Mouse (Mus musculus) kidney, postnatal 0 days (tissue): ENCODE data around the gene Gpc5. TPM values are rescaled to one million over a fixed set of nuclear protein-coding genes. Genes with fewer than 3 reads are reported as not detected.
A peak's percentile ranks its signal among the peaks of the same experiment; 100 is the strongest.

Source experiments
- ATAC-seq: fragments of 200-750 bp; cut with Nextera tagmentation; replicated peaks from 2 replicates; pipeline ENCODE4 v1.8.0; 2017; ENCODE audit warnings: low read depth, moderate number of reproducible peaks, moderate TSS enrichment, moderate library complexity; ENCODE audit not compliant: low FRiP score
- DNase-seq: peaks from one replicate; pipeline ENCODE4 v3.0.0-alpha.2; 2016; ENCODE audit warnings: low spot score
- H3K27ac ChIP-seq: fragments of 300-500 bp; sonication (generic); 2 replicates; pipeline ENCODE4 v1.5.1; 2014; ENCODE audit warnings: mild to moderate bottlenecking
- H3K27me3 ChIP-seq: fragments of 300-500 bp; sonication (generic); 2 replicates; pipeline ENCODE4 v1.6.1; 2014; ENCODE audit warnings: low read length, mixed read lengths; ENCODE audit not compliant: insufficient read depth
- H3K36me3 ChIP-seq: fragments of 300-500 bp; sonication (generic); 2 replicates; pipeline ENCODE4 v1.6.1; 2014; ENCODE audit warnings: low read length, mixed read lengths; ENCODE audit not compliant: insufficient read depth
- H3K4me1 ChIP-seq: fragments of 300-500 bp; sonication (generic); replicated peaks from 2 replicates; pipeline ENCODE4 v1.6.1; 2014; ENCODE audit warnings: antibody characterized with exemption, low read length, mixed read lengths; ENCODE audit not compliant: insufficient read depth
- H3K4me2 ChIP-seq: fragments of 300-500 bp; sonication (generic); 2 replicates; pipeline ENCODE4 v1.6.1; 2014; ENCODE audit warnings: mild to moderate bottlenecking, low read length, moderate library complexity, mixed read lengths
- H3K4me3 ChIP-seq: fragments of 300-500 bp; sonication (generic); replicated peaks from 2 replicates; pipeline ENCODE4 v1.5.1; 2014; ENCODE audit warnings: low read depth, low read length
- H3K9ac ChIP-seq: fragments of 300-500 bp; sonication (generic); 2 replicates; pipeline ENCODE4 v1.6.1; 2014; ENCODE audit warnings: low read depth, low read length
- H3K9me3 ChIP-seq: fragments of 300-500 bp; sonication (generic); replicated peaks from 2 replicates; pipeline ENCODE4 v1.6.1; 2016; ENCODE audit warnings: low read length, inconsistent platforms, mixed read lengths
- CTCF ChIP-seq: IDR thresholded peaks from 2 replicates; pipeline ENCODE4 v1.5.1; 2016; ENCODE audit warnings: antibody characterized with exemption, low read depth, mild to moderate bottlenecking, moderate library complexity
- WGBS: fragments of 180-500 bp; shearing (Covaris S2); extraction: QIAGEN DNeasy Blood & Tissue Kit; methylation state at CpG from one replicate; pipeline ENCODE4 v1.1.7; 2014; 5-methylcytosine and 5-hydroxymethylcytosine counted together
- polyA plus RNA-seq: library from polyadenylated mRNA; unstranded; fragments of >200 nt; fragmentation: Nextera tagmentation; extraction: Ambion mirVana; gene quantifications from 2 replicates; pipeline ENCODE4 v1.2.1, GENCODE M21; 2015

Gene Gpc5
- polyA plus RNA-seq, 1 experiment from 2014 or later: 18.5 TPM

DNA sequence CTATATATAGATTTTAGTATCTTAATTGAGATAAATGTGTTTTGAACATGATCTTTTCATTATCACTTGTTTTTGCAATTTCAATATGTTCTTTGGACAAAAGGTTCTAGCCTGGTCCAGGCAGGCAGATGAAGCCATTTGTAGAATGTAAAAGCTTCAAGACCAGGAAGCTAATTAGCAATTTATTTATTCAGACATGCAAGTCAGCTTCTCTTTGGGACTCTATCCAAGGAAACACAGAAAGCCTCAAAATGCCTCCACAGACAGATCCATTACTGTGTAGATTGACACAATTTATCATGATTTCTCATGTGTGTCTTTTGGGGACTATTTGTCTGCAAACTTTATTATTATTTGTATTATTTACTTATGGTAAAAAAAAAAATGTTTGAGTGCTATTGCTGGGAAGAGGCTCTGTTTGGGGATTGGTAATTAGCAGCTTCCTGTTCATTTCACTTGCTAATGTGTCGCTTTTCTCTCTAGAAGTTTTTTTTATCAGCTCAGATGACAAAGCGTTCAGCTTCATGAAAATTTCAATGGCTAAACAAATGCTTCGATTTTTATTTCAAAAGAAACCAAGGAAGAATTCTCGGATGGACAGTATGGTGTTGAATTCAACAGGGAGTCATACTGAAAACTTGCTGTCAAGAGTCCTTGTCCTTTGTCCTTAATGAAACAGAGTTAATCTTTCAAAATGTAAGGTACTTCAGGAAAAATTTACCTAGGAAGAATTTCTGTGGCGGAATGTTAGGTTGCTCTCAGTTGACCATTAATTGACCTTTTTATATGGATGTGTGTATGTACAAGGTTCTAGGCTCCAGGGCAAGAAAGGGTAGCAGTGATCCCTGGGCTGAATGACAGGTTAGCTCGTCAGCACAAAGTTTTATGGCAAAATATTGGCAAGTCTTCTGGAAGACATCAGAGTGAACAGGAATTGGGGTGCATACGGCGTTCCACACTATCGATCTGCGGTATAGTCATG is 353.1 kb downstream of the Gpc5 start:
- WGBS: 70% methylated on average over 10 of the region's 10 CpGs
- Histone ChIP-seq H3K27ac (no peak overlapping the region), H3K9ac (no peak overlapping the region), H3K4me3 (no peak overlapping the region), H3K27me3 (no peaks in the 10 kb centered on the region), H3K36me3 (no peaks in the 10 kb centered on the region), H3K9me3 (no peaks in the 10 kb centered on the region), H3K4me1 (no peaks in the 10 kb centered on the region), H3K4me2 (no peak overlapping the region)
- no peak; the same call in 1 of the 2 replicates for ATAC-seq
- TF ChIP-seq CTCF: no peak
- peak; percentile 17 for DNase-seq

DNA sequence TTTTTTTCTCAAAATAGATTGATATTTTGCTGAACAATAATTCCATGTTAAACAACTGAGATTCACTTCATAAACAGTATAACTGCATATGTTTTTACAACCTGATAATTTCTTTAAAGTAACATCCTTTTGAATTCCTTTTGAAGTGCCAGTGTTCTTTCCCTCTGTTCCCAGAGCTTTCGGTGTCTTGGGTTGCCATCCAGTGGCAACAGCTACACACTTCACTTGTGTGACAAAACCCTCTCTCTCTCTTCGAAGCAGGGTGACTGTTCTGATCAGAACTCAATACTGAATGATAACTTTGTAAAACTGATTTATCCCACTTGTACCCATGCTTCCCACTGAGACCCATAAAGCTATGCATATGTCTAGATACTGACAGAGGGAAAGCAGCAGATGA is 358.9 kb downstream of the Gpc5 start:
- Histone ChIP-seq H3K4me3 (no peak overlapping the region), H3K36me3 (no peaks in the 10 kb centered on the region), H3K27me3 (no peaks in the 10 kb centered on the region), H3K4me2 (no peak overlapping the region), H3K4me1 (no peaks in the 10 kb centered on the region), H3K27ac (no peak overlapping the region), H3K9ac (no peak overlapping the region), H3K9me3 (no peaks in the 10 kb centered on the region)
- peak; percentile 66 for TF ChIP-seq CTCF
- ATAC-seq (no peak), DNase-seq (peak; percentile 42)
- WGBS: 64% methylated on average over 2 of the region's 2 CpGs

DNA sequence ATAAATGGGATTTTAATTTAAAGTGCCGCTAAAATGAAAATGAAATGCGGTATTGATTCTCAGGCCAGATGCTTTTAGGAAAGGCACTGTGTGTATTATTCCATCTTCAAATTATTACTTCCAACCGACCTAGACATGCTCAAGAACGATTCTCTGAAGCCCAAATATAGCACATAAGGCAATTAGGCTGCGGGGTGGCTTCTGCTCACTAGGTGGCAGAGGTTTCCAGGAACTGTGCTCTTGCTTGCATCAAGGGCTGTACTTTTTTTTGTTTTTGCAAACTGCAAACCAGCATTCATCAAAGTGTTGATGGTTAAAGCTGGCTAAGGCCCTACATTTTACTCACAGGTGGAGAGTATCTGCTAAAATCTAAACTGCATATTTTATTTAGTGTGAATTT is 375.9 kb downstream of the Gpc5 start:
- WGBS: 57% methylated on average over 5 of the region's 5 CpGs
- Histone ChIP-seq H3K9me3 (no peaks in the 10 kb centered on the region), H3K27ac (no peak overlapping the region), H3K36me3 (no peaks in the 10 kb centered on the region), H3K9ac (no peak overlapping the region), H3K27me3 (no peaks in the 10 kb centered on the region), H3K4me1 (no peaks in the 10 kb centered on the region), H3K4me2 (no peak overlapping the region), H3K4me3 (no peak overlapping the region)
- ATAC-seq: no peak
- TF ChIP-seq CTCF: peak; percentile 57
- peak; percentile 52 for DNase-seq

DNA sequence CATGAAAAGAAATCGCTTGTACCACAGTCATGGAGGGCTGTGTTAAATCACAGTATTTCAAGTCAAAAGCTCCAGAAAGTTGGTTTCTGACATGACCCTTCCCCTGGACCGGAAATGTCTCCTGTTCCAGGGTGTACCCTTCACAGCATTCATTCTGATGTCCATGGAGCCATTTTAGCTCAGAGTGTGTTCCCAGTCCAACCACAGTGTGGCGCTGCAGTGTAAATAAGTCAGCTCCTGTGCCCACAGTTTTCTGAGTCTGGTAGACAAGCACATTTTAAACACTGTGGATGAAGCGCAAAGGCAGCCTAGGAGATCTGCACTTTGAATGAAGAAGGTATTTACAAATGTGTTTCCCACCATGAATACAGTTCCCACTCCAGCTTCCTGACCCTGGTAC is 383.2 kb downstream of the Gpc5 start:
- WGBS: 43% methylated on average over 4 of the region's 4 CpGs
- Histone ChIP-seq H3K4me2 (no peak overlapping the region), H3K4me1 (no peaks in the 10 kb centered on the region), H3K4me3 (no peak overlapping the region), H3K27me3 (no peaks in the 10 kb centered on the region), H3K9me3 (no peaks in the 10 kb centered on the region), H3K27ac (no peak overlapping the region), H3K9ac (no peak overlapping the region), H3K36me3 (no peaks in the 10 kb centered on the region)
- peak; percentile 74 for TF ChIP-seq CTCF
- DNase-seq (peak; percentile 69), ATAC-seq (peak; percentile 52; the same call in 1 of the 2 replicates)

DNA sequence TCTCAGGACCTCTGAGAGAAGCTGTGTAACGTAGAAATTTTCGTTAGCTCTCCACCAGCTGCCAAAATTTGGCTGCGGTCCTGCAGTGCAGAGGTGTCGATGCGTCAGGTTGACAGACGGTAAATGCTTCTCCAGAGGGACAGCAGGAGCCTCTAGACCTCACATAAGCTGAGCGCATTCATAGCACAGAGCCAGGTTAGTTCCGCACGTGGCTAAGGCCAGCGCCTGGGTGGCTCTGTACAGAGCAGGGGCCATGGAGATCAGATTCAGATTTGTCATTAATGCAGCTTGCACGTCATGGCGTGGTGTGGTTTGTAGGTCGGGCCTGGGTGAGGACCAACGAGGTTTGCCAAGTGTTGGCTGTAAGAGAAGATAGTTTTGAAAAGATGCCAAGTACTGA is 385.3 kb downstream of the Gpc5 start:
- DNase-seq (no peak), ATAC-seq (0 out of 2 replicates have a peak, but pooled peaks have one; percentile 13)
- no peak overlapping the region for H3K4me3 ChIP-seq
- no peak for TF ChIP-seq CTCF
- 48% methylated on average over 14 of the region's 14 CpGs for WGBS
- H3K4me1 ChIP-seq: no peaks in the 10 kb centered on the region
- H3K9me3 ChIP-seq: no peaks in the 10 kb centered on the region
- no peaks in the 10 kb centered on the region for H3K36me3 ChIP-seq
- H3K9ac ChIP-seq: no peak overlapping the region
- no peak overlapping the region for H3K27ac ChIP-seq
- no peak overlapping the region for H3K4me2 ChIP-seq
- H3K27me3 ChIP-seq: no peaks in the 10 kb centered on the region

DNA sequence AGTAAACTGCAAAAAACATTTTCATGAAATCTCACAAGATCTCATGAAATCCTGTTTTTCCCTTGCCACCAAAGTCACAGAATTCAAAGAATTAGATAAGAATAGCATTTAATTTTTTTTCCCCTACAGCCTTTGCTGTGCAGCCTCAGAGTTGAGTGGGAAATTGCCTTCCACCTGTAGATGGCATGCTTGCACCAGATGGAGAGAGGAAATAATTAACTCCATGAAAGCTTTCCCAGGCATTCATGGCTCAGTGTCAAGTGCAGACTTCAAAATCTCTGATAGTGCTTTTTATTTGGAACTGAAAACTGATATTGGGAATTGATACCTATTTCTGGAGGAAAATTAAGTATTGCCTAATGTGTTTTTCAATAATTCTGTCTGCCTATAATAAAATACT is 393.1 kb downstream of the Gpc5 start:
- DNase-seq (peak; percentile 64), ATAC-seq (no peak)
- TF ChIP-seq CTCF: peak; percentile 76
- Histone ChIP-seq H3K27me3 (no peaks in the 10 kb centered on the region), H3K4me2 (no peak overlapping the region), H3K9me3 (no peaks in the 10 kb centered on the region), H3K27ac (no peak overlapping the region), H3K36me3 (no peaks in the 10 kb centered on the region), H3K4me1 (no peaks in the 10 kb centered on the region), H3K4me3 (no peak overlapping the region), H3K9ac (no peak overlapping the region)
